Mouse (Mus musculus) retina, embryonic 14.5 days (tissue): ENCODE results near the gene Camsap2.

Source experiments
- DNase-seq: peaks from one replicate; pipeline ENCODE4 v3.0.0-alpha.2; 2015; ENCODE audit warnings: low spot score

The Camsap2 gene

GRCm38 (mm10) chr1:136345454-136346372, at the start of gene Camsap2:
TSS of gene Camsap2 (minus strand) at chr1:136346104.
- DNase-seq, result peak; percentile 97

GRCm38 (mm10) chr1:136395073-136395472, 49.2 kb upstream of the Camsap2 start:
- peak; percentile 11 for DNase-seq

GRCm38 (mm10) chr1:136394506-136394905, 48.6 kb upstream of the Camsap2 start:
- peak; percentile 43 for DNase-seq

- DNase-seq, result no peak
These were observed 41.0 kb upstream of the Camsap2 start for GRCm38 (mm10) chr1:136386914-136387313.

- DNase-seq, result no peak
These were observed 35.7 kb upstream of the Camsap2 start for GRCm38 (mm10) chr1:136381583-136381982.

GRCm38 (mm10) chr1:136381169-136381568, 35.3 kb upstream of the Camsap2 start:
- DNase-seq, result no peak

GRCm38 (mm10) chr1:136380606-136381005, 34.7 kb upstream of the Camsap2 start:
- DNase-seq, result no peak

- DNase-seq, result no peak
These were observed 34.3 kb upstream of the Camsap2 start for GRCm38 (mm10) chr1:136380161-136380560.

GRCm38 (mm10) chr1:136379261-136379660, 33.4 kb upstream of the Camsap2 start:
- no peak for DNase-seq

- DNase-seq, result no peak
These were observed 20.1 kb upstream of the Camsap2 start for GRCm38 (mm10) chr1:136365986-136366385.

- no peak for DNase-seq
These were observed 18.8 kb upstream of the Camsap2 start for GRCm38 (mm10) chr1:136364711-136365110.

GRCm38 (mm10) chr1:136363035-136363434, 17.1 kb upstream of the Camsap2 start:
- no peak for DNase-seq

- no peak for DNase-seq
These were observed 16.7 kb upstream of the Camsap2 start for GRCm38 (mm10) chr1:136362567-136362966.

GRCm38 (mm10) chr1:136361373-136361772, 15.5 kb upstream of the Camsap2 start:
- no peak for DNase-seq

- DNase-seq, result no peak
These were observed 15.0 kb upstream of the Camsap2 start for GRCm38 (mm10) chr1:136360909-136361308.

- no peak for DNase-seq
These were observed 13.0 kb upstream of the Camsap2 start for GRCm38 (mm10) chr1:136358841-136359360.

GRCm38 (mm10) chr1:136355651-136356050, 9.7 kb upstream of the Camsap2 start:
- DNase-seq, result no peak

GRCm38 (mm10) chr1:136350699-136351200, 4.8 kb upstream of the Camsap2 start:
- DNase-seq, result no peak

- DNase-seq, result no peak
These were observed 2.2 kb upstream of the Camsap2 start for GRCm38 (mm10) chr1:136348137-136348536.

- DNase-seq, result no peak
These were observed 1.2 kb upstream of the Camsap2 start for GRCm38 (mm10) chr1:136347140-136347539.

GRCm38 (mm10) chr1:136346373-136347035, 600 bp upstream of the Camsap2 start:
- DNase-seq, result no peak

GRCm38 (mm10) chr1:136344768-136345453, 993 bp downstream of the Camsap2 start:
- no peak for DNase-seq
